Mouse (Mus musculus): Measurements from ENCODE around the gene Cpm.

- TF ChIP-seq TCF12 (IDR thresholded peaks at IDR 0.05; ENCODE audit: insufficient read depth, poor library complexity, severe bottlenecking) (no peak), SRF (IDR thresholded peaks at IDR 0.05; ENCODE audit: control insufficient read depth, insufficient read length, low read depth) (no peak), USF1 (IDR thresholded peaks at IDR 0.05; ENCODE audit: low read depth) (no peak), POLR2AphosphoS2 (IDR thresholded peaks at IDR 0.05; ENCODE audit: insufficient read length, low read depth) (no peak), POLR2A (IDR thresholded peaks at IDR 0.05; ENCODE audit: insufficient read length, low read depth) (no peak), MAX (IDR thresholded peaks at IDR 0.05; ENCODE audit: low read depth) (no peak), MYOG (IDR thresholded peaks at IDR 0.05; ENCODE audit: control insufficient read depth in 1 of 3, insufficient read depth in 1 of 3, insufficient read length in 2 of 3, low read depth in 2 of 3) (no peak), MYOD1 (IDR thresholded peaks at IDR 0.05; ENCODE audit: control insufficient read depth in 1 of 3, insufficient read length in 2 of 3, low read depth in 2 of 3) (no peak), CEBPB (IDR thresholded peaks at IDR 0.05; ENCODE audit: insufficient read depth, poor library complexity, severe bottlenecking) (no peak), E2F4 (IDR thresholded peaks at IDR 0.05; ENCODE audit: insufficient read depth) (no peak)
Observed at GRCm38 (mm10) chr10:117684298-117685170, 55.2 kb downstream of the Cpm start.
